Mouse (Mus musculus) small intestine, adult 2 months (tissue): Measurements from ENCODE around the gene Gm29797.

Experiments
- CTCF ChIP-seq: fragments of 200-500 bp; IDR thresholded peaks from 2 replicates; pipeline ENCODE4 v1.5.1; 2012; ENCODE audit warnings: low read depth, mild to moderate bottlenecking, control low read depth, inconsistent platforms, low read length, moderate library complexity, mixed read lengths; ENCODE audit not compliant: insufficient replicate concordance, insufficient read length; ENCODE audit errors: extremely low read depth
- POLR2A ChIP-seq: fragments of 200-500 bp; IDR thresholded peaks from 2 replicates; pipeline ENCODE4 v1.6.1; 2012; ENCODE audit warnings: low read depth, mild to moderate bottlenecking, control low read depth, inconsistent platforms, low read length, moderate library complexity

GRCm38 (mm10) chr2:181677755-181678098, 20.9 kb downstream of the Gm29797 start:
- TF ChIP-seq POLR2A, result no peak
- no peak for TF ChIP-seq CTCF
